Mouse (Mus musculus): ENCODE results near the gene Krtcap2. TPM values are rescaled to one million over a fixed set of nuclear protein-coding genes. Genes with fewer than 3 reads are reported as not detected.

The Krtcap2 gene
- polyA plus RNA-seq, 1 experiment from 2014 or later: 304 TPM

GRCm38 (mm10) chr3:89280606-89281511 is 35.1 kb downstream of the Krtcap2 start, which contains the start of gene Efna1:
Gene Efna1 (minus strand): TSS chr3:89281142.
- WGBS: under 1% methylated on average over 52 of the region's 52 CpGs
- peak within 1 kb of the TSS; percentile 94 for H3K4me2 ChIP-seq (ENCODE audit: low read depth, low read length)
- peak; percentile 49 for ATAC-seq (ENCODE audit: low read depth)
- no peaks in the 10 kb centered on the region for H3K9me3 ChIP-seq (ENCODE audit: control insufficient read depth, low read length)
- H3K27me3 ChIP-seq (ENCODE audit: control insufficient read depth, insufficient read depth, low read depth, low read length): no peaks in the 10 kb centered on the region; the same call in none of the 2 replicates
- peaks cover 4% of the 10 kb centered on the region for H3K36me3 ChIP-seq (ENCODE audit: control insufficient read depth, insufficient read depth, low read length)
- peaks cover 29% of the 10 kb centered on the region for H3K4me1 ChIP-seq (replicated peaks; ENCODE audit: control insufficient read depth, insufficient read depth, low read length)
- H3K27ac ChIP-seq (ENCODE audit: low read length): peak within 1 kb of the TSS; percentile 98
- H3K4me3 ChIP-seq (ENCODE audit: low read length): peak within 1 kb of the TSS; percentile 84
- peak within 1 kb of the TSS; percentile 91 for H3K9ac ChIP-seq (ENCODE audit: low read length)

GRCm38 (mm10) chr3:89281579-89282290 is 36.0 kb downstream of the Krtcap2 start:
- Histone ChIP-seq H3K4me1 (replicated peaks; ENCODE audit: control insufficient read depth, insufficient read depth, low read length) (peaks cover 20% of the 10 kb centered on the region), H3K27ac (ENCODE audit: low read length) (peak overlapping the region; percentile 98), H3K4me2 (ENCODE audit: low read depth, low read length) (peak overlapping the region; percentile 94), H3K9ac (ENCODE audit: low read length) (peak overlapping the region; percentile 91), H3K36me3 (ENCODE audit: control insufficient read depth, insufficient read depth, low read length) (no peaks in the 10 kb centered on the region), H3K4me3 (ENCODE audit: low read length) (peak overlapping the region; percentile 84), H3K27me3 (ENCODE audit: control insufficient read depth, insufficient read depth, low read depth, low read length) (no peaks in the 10 kb centered on the region; the same call in none of the 2 replicates), H3K9me3 (ENCODE audit: control insufficient read depth, low read length) (no peaks in the 10 kb centered on the region)
- WGBS: 8% methylated on average over 20 of the region's 20 CpGs
- ATAC-seq (ENCODE audit: low read depth): no peak

GRCm38 (mm10) chr3:89282291-89282643 is 36.5 kb downstream of the Krtcap2 start:
- ATAC-seq (ENCODE audit: low read depth): no peak
- WGBS: 15% methylated on average over 4 of the region's 4 CpGs
- peaks cover 20% of the 10 kb centered on the region for H3K4me1 ChIP-seq (replicated peaks; ENCODE audit: control insufficient read depth, insufficient read depth, low read length)
- H3K9me3 ChIP-seq (ENCODE audit: control insufficient read depth, low read length): no peaks in the 10 kb centered on the region
- no peak overlapping the region for H3K4me2 ChIP-seq (ENCODE audit: low read depth, low read length)
- H3K9ac ChIP-seq (ENCODE audit: low read length): no peak overlapping the region
- no peaks in the 10 kb centered on the region; the same call in none of the 2 replicates for H3K27me3 ChIP-seq (ENCODE audit: control insufficient read depth, insufficient read depth, low read depth, low read length)
- H3K4me3 ChIP-seq (ENCODE audit: low read length): no peak overlapping the region
- H3K27ac ChIP-seq (ENCODE audit: low read length): no peak overlapping the region
- no peaks in the 10 kb centered on the region for H3K36me3 ChIP-seq (ENCODE audit: control insufficient read depth, insufficient read depth, low read length)

GRCm38 (mm10) chr3:89284261-89284660 is 38.5 kb downstream of the Krtcap2 start:
- Histone ChIP-seq H3K27me3 (ENCODE audit: control insufficient read depth, insufficient read depth, low read depth, low read length) (no peaks in the 10 kb centered on the region; the same call in none of the 2 replicates), H3K9me3 (ENCODE audit: control insufficient read depth, low read length) (no peaks in the 10 kb centered on the region), H3K27ac (ENCODE audit: low read length) (no peak overlapping the region), H3K4me2 (ENCODE audit: low read depth, low read length) (no peak overlapping the region), H3K36me3 (ENCODE audit: control insufficient read depth, insufficient read depth, low read length) (no peaks in the 10 kb centered on the region), H3K4me1 (replicated peaks; ENCODE audit: control insufficient read depth, insufficient read depth, low read length) (peaks cover 20% of the 10 kb centered on the region), H3K9ac (ENCODE audit: low read length) (no peak overlapping the region), H3K4me3 (ENCODE audit: low read length) (no peak overlapping the region)
- WGBS: 65% methylated on average over 3 of the region's 3 CpGs
- ATAC-seq (ENCODE audit: low read depth): no peak

- peaks cover 13% of the 10 kb centered on the region for H3K4me1 ChIP-seq (replicated peaks; ENCODE audit: control insufficient read depth, insufficient read depth, low read length)
- no peak overlapping the region for H3K4me2 ChIP-seq (ENCODE audit: low read depth, low read length)
- no peaks in the 10 kb centered on the region; the same call in none of the 2 replicates for H3K27me3 ChIP-seq (ENCODE audit: control insufficient read depth, insufficient read depth, low read depth, low read length)
- 55% methylated on average over 2 of the region's 2 CpGs for WGBS
- no peaks in the 10 kb centered on the region for H3K9me3 ChIP-seq (ENCODE audit: control insufficient read depth, low read length)
- H3K4me3 ChIP-seq (ENCODE audit: low read length): no peak overlapping the region
- ATAC-seq (ENCODE audit: low read depth): no peak
- no peaks in the 10 kb centered on the region for H3K36me3 ChIP-seq (ENCODE audit: control insufficient read depth, insufficient read depth, low read length)
- no peak overlapping the region for H3K9ac ChIP-seq (ENCODE audit: low read length)
- H3K27ac ChIP-seq (ENCODE audit: low read length): no peak overlapping the region
These were observed 39.8 kb downstream of the Krtcap2 start for GRCm38 (mm10) chr3:89285526-89285925.

- no peaks in the 10 kb centered on the region for H3K27me3 ChIP-seq (ENCODE audit: control insufficient read depth, insufficient read depth, low read depth, low read length)
- peak overlapping the region; percentile 6 for H3K27ac ChIP-seq (ENCODE audit: low read length)
- no peaks in the 10 kb centered on the region; the same call in none of the 2 replicates for H3K4me1 ChIP-seq (replicated peaks; ENCODE audit: control insufficient read depth, insufficient read depth, low read length)
- no peaks in the 10 kb centered on the region for H3K36me3 ChIP-seq (ENCODE audit: control insufficient read depth, insufficient read depth, low read length)
- no peaks in the 10 kb centered on the region for H3K9me3 ChIP-seq (ENCODE audit: control insufficient read depth, low read length)
- no peak overlapping the region for H3K9ac ChIP-seq (ENCODE audit: low read length)
- WGBS: 46% methylated on average over 5 of the region's 5 CpGs
- H3K4me3 ChIP-seq (ENCODE audit: low read length): no peak overlapping the region
- no peak overlapping the region for H3K4me2 ChIP-seq (ENCODE audit: low read depth, low read length)
- no peak for ATAC-seq (ENCODE audit: low read depth)
These were observed 41.5 kb downstream of the Krtcap2 start for GRCm38 (mm10) chr3:89287286-89287685.

GRCm38 (mm10) chr3:89288503-89288928 is 42.8 kb downstream of the Krtcap2 start:
- no peaks in the 10 kb centered on the region for H3K27me3 ChIP-seq (ENCODE audit: control insufficient read depth, insufficient read depth, low read depth, low read length)
- no peaks in the 10 kb centered on the region for H3K9me3 ChIP-seq (ENCODE audit: control insufficient read depth, low read length)
- no peak overlapping the region for H3K4me2 ChIP-seq (ENCODE audit: low read depth, low read length)
- no peaks in the 10 kb centered on the region for H3K36me3 ChIP-seq (ENCODE audit: control insufficient read depth, insufficient read depth, low read length)
- WGBS: 18% methylated on average over 7 of the region's 7 CpGs
- no peak for ATAC-seq (ENCODE audit: low read depth)
- no peak overlapping the region for H3K4me3 ChIP-seq (ENCODE audit: low read length)
- H3K9ac ChIP-seq (ENCODE audit: low read length): no peak overlapping the region
- no peak overlapping the region for H3K27ac ChIP-seq (ENCODE audit: low read length)
- H3K4me1 ChIP-seq (replicated peaks; ENCODE audit: control insufficient read depth, insufficient read depth, low read length): no peaks in the 10 kb centered on the region; the same call in none of the 2 replicates

- ATAC-seq (ENCODE audit: low read depth): no peak
- Histone ChIP-seq H3K4me3 (ENCODE audit: low read length) (no peak overlapping the region), H3K36me3 (ENCODE audit: control insufficient read depth, insufficient read depth, low read length) (no peaks in the 10 kb centered on the region), H3K27me3 (ENCODE audit: control insufficient read depth, insufficient read depth, low read depth, low read length) (no peaks in the 10 kb centered on the region), H3K4me1 (replicated peaks; ENCODE audit: control insufficient read depth, insufficient read depth, low read length) (no peaks in the 10 kb centered on the region; the same call in 1 of the 2 replicates), H3K9me3 (ENCODE audit: control insufficient read depth, low read length) (no peaks in the 10 kb centered on the region), H3K4me2 (ENCODE audit: low read depth, low read length) (no peak overlapping the region), H3K9ac (ENCODE audit: low read length) (no peak overlapping the region), H3K27ac (ENCODE audit: low read length) (no peak overlapping the region)
- WGBS: 48% methylated on average over 10 of the region's 10 CpGs
These were observed 46.1 kb downstream of the Krtcap2 start for GRCm38 (mm10) chr3:89291874-89292273.

- Histone ChIP-seq H3K9me3 (ENCODE audit: control insufficient read depth, low read length) (no peaks in the 10 kb centered on the region), H3K36me3 (ENCODE audit: control insufficient read depth, insufficient read depth, low read length) (no peaks in the 10 kb centered on the region), H3K27me3 (ENCODE audit: control insufficient read depth, insufficient read depth, low read depth, low read length) (no peaks in the 10 kb centered on the region), H3K27ac (ENCODE audit: low read length) (no peak overlapping the region), H3K4me2 (ENCODE audit: low read depth, low read length) (no peak overlapping the region), H3K4me1 (replicated peaks; ENCODE audit: control insufficient read depth, insufficient read depth, low read length) (no peaks in the 10 kb centered on the region; the same call in 1 of the 2 replicates), H3K4me3 (ENCODE audit: low read length) (no peak overlapping the region), H3K9ac (ENCODE audit: low read length) (no peak overlapping the region)
- 64% methylated on average over 5 of the region's 5 CpGs for WGBS
- no peak for ATAC-seq (ENCODE audit: low read depth)
These were observed 46.5 kb downstream of the Krtcap2 start for GRCm38 (mm10) chr3:89292303-89292702.
